Mouse (Mus musculus): ENCODE measurements at regions not wholly inside any gene's neighbourhood (a gene's known extent, or its start where the extent isn't known, plus 50 kb on each side); places are given as distances from the start of the nearest gene placed in this dataset.

DNA sequence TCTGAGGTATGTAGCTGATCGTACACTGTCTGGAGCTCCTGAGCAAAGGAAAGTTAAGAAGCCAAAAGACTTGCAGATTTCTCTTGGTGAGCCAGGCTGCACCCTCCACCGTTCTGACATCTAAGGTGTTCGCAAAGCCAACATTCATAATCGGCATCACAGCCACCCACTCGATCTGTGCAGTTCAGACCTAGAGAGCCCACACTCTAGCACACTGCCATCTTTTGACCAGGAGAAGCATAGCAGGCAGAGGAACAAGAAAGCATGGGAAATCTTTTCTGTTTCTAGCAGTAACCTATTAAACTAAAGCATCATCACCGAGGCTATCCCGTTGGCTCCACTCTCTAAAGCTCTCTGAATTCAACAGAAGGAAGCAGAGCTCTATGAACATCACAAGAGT is 59.2 kb downstream of the Areg start:
- DNase-seq (ENCODE audit: low spot score) = no peak

DNA sequence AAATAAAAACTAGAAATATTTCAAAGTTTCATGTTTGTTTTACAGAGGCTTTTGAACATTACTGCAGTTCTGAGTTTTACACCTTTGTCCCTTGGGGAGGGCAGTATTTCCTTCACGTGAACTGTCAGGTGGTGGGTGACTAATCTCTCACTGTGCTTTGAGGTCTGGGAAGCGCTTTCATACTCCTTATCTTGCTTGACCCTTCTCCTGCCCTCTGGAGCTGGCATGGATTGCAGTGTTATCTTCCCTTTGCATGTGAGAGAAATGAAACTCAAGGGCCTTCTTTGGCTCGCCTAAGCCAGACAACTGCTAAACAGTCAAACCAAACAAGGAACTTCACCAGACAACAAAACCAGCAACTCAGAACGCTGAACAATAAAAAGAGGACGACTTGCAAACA is 61.0 kb downstream of the Areg start:
- no peak for DNase-seq (ENCODE audit: low spot score)

DNA sequence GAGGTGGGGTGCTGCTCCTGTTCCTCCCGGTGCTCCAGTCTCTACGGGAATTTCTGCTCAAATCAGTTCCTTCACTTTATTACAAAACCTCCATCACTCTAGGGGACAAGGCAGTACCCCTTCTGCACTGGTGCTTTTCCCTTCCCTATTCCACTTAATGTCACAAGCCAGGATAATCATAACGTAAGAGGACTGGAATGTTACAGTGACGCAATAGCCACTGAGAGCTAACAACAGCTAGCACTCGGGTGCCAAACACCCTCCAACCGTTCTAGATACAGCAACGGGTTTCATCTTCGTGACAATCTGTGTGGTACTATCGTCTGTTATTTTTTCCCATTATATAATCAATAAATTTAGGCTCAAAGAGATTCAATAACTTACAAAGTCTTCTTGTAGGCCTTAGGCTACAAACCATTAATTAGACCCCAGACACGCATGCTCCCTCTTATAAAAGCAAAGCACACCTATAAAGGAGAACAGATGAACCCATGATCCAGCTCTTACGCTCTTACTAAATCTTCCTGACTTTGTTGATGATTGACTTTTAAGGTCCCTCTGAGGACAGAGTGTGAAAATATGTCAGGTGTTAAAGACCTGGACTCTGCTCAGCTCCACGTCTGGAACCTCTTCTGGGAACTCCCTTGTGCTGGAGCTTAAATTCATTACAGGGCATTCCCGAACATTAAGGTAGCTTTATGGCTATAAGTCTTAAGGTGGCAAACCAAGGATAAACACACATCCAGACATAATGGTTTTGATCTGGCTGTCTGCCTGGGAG is 65.0 kb downstream of the Areg start:
- DNase-seq (ENCODE audit: low spot score) = no peak

DNA sequence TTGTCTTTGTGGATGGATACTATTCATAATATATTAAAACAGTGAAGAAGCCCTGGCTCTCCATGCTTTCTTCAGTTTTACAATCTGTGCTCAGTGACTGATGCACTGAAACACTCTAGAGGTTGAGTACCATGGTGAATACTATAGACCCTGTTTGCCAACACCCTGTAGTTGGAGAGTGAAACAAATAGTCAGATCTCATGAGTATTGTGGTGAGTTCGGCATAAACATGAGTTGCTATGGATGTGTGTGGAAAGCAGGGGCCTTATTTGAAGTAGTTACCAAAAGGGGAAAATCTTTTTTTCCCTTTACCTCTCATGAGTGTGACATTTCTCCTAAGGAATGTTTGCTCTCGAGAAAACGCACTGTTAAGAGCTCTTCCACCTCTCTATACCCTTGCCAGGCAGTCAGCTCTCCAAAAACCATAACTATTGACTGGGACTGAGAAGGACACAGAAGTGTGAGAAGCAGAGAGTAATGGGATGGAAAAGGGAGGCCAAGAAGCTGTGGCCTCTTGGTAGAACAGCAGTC is 66.0 kb downstream of the Areg start:
- no peak for DNase-seq (ENCODE audit: low spot score)

- DNase-seq (ENCODE audit: low spot score) = no peak
Observed at GRCm38 (mm10) chr5:91206569-91207490, 67.4 kb downstream of the Areg start.

GRCm38 (mm10) chr5:91220174-91220573 is 80.8 kb downstream of the Areg start:
- no peak for DNase-seq (ENCODE audit: low spot score)

DNA sequence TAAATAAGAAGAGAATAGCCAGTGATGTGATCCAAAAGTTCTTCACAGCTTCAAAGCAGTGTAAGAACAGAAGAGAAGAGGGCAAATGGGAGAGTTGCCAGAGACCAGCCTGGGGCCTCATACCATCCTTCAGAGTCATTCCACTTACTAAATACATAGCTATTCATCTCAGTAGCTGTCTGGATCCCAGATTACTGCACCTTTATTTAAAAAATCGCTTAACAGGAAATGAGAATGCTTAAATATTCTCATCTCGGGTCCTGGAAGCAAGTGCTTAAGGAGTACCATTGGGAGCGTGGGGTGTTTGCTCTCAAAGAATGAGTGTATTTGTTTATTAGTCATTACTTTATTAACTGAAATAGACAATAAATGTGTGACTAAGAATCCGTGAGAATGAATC is 102.3 kb downstream of the Areg start:
- no peak for DNase-seq (ENCODE audit: low spot score)

- DNase-seq (ENCODE audit: low spot score) = no peak
Observed at GRCm38 (mm10) chr5:91247444-91247843, 108.0 kb downstream of the Areg start.

DNA sequence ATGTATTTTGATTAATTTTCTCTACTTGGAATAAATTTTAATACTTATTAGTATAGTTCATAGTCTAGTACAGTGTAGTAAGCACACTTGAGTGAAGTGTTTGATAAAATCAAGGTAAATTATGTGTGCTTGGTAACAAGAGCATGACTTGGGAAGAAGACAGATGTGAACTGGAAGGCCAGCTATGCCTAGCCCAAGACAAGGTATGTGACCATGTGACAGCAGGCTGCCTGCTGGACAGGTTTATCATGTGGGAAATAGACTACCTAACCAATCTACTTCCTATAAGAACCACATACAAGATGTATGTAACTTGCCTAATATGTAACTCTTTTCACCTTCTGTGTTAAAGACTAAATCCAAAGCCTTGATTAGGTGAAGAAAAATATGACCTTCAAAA is 122.5 kb downstream of the Areg start:
- no peak for DNase-seq (ENCODE audit: low spot score)

DNA sequence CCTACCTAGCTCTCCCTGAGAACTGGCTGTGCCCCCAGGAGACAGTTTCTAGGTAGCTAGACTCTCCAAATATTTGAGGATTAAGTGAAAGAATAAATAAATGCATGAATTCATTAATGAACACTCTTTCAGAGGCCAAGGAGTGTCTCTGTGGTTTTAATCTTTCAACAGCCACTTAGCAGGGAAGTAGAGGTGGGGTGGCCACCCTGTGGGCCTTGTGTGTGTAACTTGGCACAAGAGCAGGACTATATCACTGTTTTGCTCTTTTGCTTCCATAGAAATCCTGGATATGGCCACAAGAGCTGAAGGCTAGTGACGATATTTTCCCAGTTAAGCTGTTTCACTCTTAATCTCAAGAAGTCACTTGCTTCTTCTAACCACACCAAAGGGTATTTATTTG is 123.1 kb downstream of the Areg start:
- DNase-seq (ENCODE audit: low spot score) = no peak

DNA sequence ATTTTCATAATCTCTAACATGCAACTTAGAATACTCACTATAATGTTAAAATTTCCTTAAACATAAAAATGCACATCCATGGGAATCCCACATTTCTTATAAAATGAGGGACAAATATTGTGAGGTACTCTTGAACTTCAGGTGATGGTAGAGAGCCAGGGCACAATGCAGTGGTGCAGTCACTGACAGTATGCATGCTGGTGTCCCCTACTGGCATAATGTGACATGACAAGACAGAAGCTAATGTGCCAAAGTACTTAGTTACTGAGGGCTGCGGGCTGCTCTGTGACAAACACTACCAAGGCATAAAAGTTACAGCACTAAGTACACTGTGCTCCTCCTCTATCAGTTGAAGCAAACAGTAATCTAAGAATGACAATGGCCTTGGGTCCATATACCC is 131.3 kb downstream of the Areg start:
- DNase-seq (ENCODE audit: low spot score) = no peak

DNA sequence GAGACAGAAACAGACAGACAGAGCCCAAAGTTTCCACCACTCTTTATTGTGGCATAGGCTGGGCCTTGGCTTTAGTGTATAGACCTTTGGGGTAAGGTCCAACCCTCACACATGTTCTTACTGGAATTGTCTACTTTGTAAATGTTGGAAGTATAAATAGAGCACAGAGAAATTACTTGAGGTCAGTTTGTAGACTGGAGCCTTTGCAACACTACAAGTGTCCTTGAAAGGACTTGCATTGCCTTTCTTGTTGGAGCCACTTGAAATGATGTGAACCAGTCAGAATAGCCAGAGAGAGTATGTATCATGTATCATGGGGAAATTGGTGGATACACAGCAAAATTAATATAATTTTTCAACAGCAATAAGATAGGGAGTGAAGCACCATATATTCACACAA is 131.4 kb downstream of the Btc start:
- DNase-seq (ENCODE audit: low spot score) = no peak

GRCm38 (mm10) chr5:91274411-91274810 is 128.4 kb downstream of the Btc start:
- no peak for DNase-seq (ENCODE audit: low spot score)

DNA sequence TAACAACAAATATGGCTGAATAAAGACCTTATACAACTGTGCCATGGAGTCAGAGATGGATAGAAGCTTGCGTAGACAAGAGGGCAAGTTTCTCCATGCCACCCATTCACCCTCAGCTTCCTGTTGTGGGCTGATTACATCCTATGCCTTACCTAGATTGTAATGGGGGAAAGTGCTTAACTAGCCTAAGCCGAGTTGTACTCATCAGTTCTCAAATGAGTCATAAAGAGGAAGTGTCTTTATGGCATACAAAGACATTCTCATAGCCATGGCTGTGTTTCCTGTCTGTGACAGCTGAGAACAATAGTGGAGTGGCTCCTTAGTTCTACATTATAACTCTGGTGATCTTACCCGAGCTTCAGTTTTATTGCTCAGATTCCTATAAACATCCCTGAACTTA is 124.3 kb downstream of the Btc start:
- DNase-seq (ENCODE audit: low spot score) = no peak

- no peak for DNase-seq (ENCODE audit: low spot score)
Observed at GRCm38 (mm10) chr5:91279464-91279863, 123.3 kb downstream of the Btc start.

DNA sequence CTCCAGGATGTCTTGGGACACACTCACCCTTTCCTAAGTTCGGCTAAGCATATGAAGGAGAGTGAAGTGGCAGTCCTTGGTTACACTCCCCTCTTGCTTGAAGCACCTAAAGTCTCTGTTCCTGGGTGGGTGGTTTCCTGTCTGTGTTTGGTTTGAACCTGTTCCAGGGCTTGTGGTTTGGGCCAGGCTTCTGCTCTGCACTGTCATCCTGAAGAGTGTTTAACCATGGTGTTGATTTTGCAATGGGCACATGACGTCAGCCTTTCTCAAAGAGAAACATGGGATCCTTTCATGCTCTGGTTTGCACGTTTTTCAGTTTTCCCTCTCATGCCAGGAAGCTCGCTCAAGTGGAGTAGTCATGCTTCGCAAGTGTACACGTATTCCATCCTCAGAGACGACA is 119.8 kb downstream of the Btc start:
- peak; percentile 4 for DNase-seq (ENCODE audit: low spot score)

GRCm38 (mm10) chr5:91293073-91293472 is 109.7 kb downstream of the Btc start:
- DNase-seq (ENCODE audit: low spot score) = no peak

GRCm38 (mm10) chr5:91294957-91295356 is 107.8 kb downstream of the Btc start:
- DNase-seq (ENCODE audit: low spot score) = no peak

- DNase-seq (ENCODE audit: low spot score) = no peak
Observed at GRCm38 (mm10) chr5:91297068-91297467, 105.7 kb downstream of the Btc start.

DNA sequence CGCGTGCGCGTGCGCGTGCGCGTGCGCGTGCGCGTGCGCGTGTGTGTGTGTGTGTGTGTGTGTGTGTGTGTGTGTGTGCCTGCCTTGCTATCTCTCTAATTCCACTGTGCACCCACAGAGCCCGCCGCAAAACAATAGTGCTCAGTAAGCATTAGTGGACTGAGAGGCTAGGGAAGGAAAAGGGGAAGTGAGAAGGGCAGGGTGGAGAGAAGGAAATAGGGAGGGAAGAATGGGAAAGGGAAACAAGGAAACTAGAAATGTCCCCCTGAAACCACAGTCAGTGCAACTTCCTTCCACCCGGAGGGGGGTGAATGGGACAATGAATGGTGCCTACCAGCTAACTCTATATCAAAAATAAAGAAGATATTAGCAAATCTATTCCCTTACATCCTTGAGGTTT is 100.7 kb downstream of the Btc start:
- DNase-seq (ENCODE audit: low spot score) = no peak

- no peak for DNase-seq (ENCODE audit: low spot score)
Observed at GRCm38 (mm10) chr5:91302943-91303342, 99.9 kb downstream of the Btc start.

- no peak for DNase-seq (ENCODE audit: low spot score)
Observed at GRCm38 (mm10) chr5:91303702-91304101, 99.1 kb downstream of the Btc start.
